Mouse (Mus musculus): ENCODE data around the gene Fbxl16. TPM values are rescaled to one million over a fixed set of nuclear protein-coding genes. Genes with fewer than 3 reads are reported as not detected.
A peak's percentile ranks its signal among the peaks of the same experiment; 100 is the strongest.

Gene Fbxl16
- total and polyA plus RNA-seq, 3 experiments: 0.01 to 0.05 TPM; not detected in 1

DNA sequence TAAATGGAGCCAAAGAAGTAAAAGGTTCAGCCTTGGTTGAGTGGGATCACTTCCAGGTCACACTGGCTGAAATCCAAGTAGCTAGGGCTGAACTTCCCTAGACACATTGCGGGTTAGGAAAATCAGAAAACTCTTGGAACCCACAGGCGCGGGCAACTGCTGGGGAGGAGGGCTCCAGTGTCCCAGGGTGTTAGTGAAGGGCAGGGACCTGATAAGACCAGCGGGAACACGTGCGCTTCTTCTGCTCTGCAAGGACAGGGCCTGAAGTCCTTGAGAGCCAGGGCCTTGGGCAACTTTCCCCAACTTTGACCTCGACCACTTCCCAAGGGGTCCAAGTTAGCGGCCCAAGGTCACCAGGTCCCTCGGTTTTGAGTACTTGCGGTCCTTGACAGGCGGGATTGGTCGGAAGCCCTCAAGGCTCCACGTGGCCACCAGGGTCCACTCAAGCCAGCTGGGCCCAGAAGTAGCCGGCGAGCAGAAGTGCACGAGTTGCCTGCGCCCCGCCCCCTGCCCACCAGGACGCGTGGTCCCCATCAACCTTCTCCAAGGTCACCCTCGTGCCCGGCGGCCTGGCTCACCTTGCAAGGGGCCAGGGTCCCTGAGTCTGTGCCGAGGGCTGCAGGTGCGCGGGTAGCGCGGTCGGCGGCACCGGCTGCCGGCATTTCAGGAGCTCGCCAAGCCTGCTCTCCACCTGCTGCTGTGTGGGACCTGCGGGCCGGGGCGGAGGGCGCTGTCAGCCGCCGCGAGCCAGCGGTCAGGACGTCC, 59.1 kb downstream of the Fbxl16 start:
- Histone ChIP-seq H3K9me3 (replicated peaks) (no peaks in the 10 kb centered on the region), H3K27me3 (ENCODE audit: insufficient read depth, low read length) (no peaks in the 10 kb centered on the region; the same call in 1 of the 2 replicates), H3K36me3 (replicated peaks) (peaks cover 37% of the 10 kb centered on the region), H3K4me1 (ENCODE audit: insufficient read depth, low read depth, low read length) (peaks cover 37% of the 10 kb centered on the region), H3K4me3 (ENCODE audit: low read depth, low read length) (peak overlapping the region; percentile 83)
- no peak for ATAC-seq (ENCODE audit: extremely low read depth, insufficient number of reproducible peaks, low FRiP score, poor library complexity, severe bottlenecking)
- no peak for DNase-seq (ENCODE audit: low spot score)
- TF ChIP-seq POLR2AphosphoS5 (IDR thresholded peaks at IDR 0.05; ENCODE audit: insufficient replicate concordance, low read depth, low read length) (no peak), GATA1 (IDR thresholded peaks at IDR 0.05; ENCODE audit: borderline replicate concordance, low read length) (no peak), CTCF (IDR thresholded peaks at IDR 0.05; ENCODE audit: low read depth, low read length) (no peak), GATA2 (IDR thresholded peaks at IDR 0.05; ENCODE audit: borderline replicate concordance, low read depth, low read length) (no peak)

DNA sequence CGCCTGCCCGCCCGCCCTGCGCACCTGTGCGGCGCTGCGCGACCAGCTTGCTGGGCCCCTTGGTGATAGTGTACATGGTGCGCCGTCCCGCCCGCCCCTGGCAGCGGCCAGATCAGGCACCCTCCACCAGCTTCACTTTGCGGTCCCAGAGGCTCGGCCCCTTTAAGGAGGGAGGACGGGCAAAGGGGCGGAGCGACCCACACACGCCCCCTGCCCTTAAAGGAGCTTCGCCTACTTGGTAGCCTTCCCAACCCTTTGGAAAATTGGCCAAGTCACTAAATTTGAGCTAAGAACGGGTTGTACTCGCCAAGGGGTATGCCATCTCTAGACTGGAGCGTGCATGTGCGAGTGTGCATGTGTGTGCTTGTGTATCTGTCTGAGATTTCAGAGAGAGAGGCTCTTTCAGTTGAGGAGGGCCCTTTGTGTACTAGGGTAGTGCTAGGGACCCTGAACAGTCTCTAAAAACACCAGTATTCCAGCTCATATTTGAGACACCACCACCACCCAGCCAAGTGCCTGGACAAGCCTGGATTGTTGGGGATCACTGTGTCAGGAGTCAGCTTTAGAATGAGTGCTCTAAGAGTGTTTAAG, 59.8 kb downstream of the Fbxl16 start, which contains the start of gene Mcrip2:
Gene Mcrip2 (minus strand): TSS at position 164 of the 591 bp plus-strand sequence.
- TF ChIP-seq POLR2AphosphoS5 (IDR thresholded peaks at IDR 0.05; ENCODE audit: insufficient replicate concordance, low read depth, low read length) (no peak), GATA1 (IDR thresholded peaks at IDR 0.05; ENCODE audit: borderline replicate concordance, low read length) (no peak), TAL1 (conservative IDR thresholded peaks at IDR 0.05; ENCODE audit: low read depth, low read length) (no peak), CTCF (IDR thresholded peaks at IDR 0.05; ENCODE audit: low read depth, low read length) (no peak), GATA2 (IDR thresholded peaks at IDR 0.05; ENCODE audit: borderline replicate concordance, low read depth, low read length) (no peak)
- Histone ChIP-seq H3K4me1 (ENCODE audit: insufficient read depth, low read depth, low read length) (peaks cover 40% of the 10 kb centered on the region), H3K9me3 (replicated peaks) (no peaks in the 10 kb centered on the region), H3K36me3 (replicated peaks) (peaks cover 32% of the 10 kb centered on the region), H3K4me3 (ENCODE audit: low read depth, low read length) (peak within 1 kb of the TSS; percentile 83), H3K27me3 (ENCODE audit: insufficient read depth, low read length) (no peaks in the 10 kb centered on the region; the same call in 1 of the 2 replicates)
- DNase-seq (ENCODE audit: low spot score) (peak; percentile 79), ATAC-seq (ENCODE audit: extremely low read depth, insufficient number of reproducible peaks, low FRiP score, poor library complexity, severe bottlenecking) (peak; percentile 60)

DNA sequence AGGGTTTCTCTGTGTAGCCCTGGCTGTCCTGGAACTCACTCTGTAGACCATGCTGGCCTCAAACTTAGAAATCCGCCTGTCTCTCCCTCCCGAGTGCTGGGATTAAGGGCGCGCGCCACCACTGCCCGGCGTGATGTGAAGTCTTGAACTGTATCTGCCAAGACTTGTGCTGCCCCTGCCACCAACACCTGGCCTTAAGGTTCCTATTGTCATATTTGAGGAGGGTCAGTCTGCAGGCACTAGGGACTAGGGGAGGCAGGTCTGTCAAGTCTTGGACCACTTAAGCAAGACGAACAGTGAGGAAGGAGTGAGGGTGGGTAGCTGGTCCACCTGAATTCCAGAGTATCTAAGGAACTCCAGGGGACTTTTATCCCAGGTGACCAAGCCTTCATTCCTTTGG, 60.6 kb downstream of the Fbxl16 start:
- no peaks in the 10 kb centered on the region for H3K9me3 ChIP-seq (replicated peaks)
- TF ChIP-seq GATA1 (IDR thresholded peaks at IDR 0.05; ENCODE audit: borderline replicate concordance, low read length): no peak
- TF ChIP-seq CTCF (IDR thresholded peaks at IDR 0.05; ENCODE audit: low read depth, low read length): no peak
- no peak for TF ChIP-seq POLR2AphosphoS5 (IDR thresholded peaks at IDR 0.05; ENCODE audit: insufficient replicate concordance, low read depth, low read length)
- TF ChIP-seq TAL1 (conservative IDR thresholded peaks at IDR 0.05; ENCODE audit: low read depth, low read length): no peak
- no peak for TF ChIP-seq GATA2 (IDR thresholded peaks at IDR 0.05; ENCODE audit: borderline replicate concordance, low read depth, low read length)
- ATAC-seq (ENCODE audit: extremely low read depth, insufficient number of reproducible peaks, low FRiP score, poor library complexity, severe bottlenecking) (no peak), DNase-seq (ENCODE audit: low spot score) (no peak)
- H3K4me3 ChIP-seq (ENCODE audit: low read depth, low read length): no peak overlapping the region
- no peaks in the 10 kb centered on the region; the same call in 1 of the 2 replicates for H3K27me3 ChIP-seq (ENCODE audit: insufficient read depth, low read length)
- peaks cover 48% of the 10 kb centered on the region for H3K4me1 ChIP-seq (ENCODE audit: insufficient read depth, low read depth, low read length)
- peaks cover 24% of the 10 kb centered on the region for H3K36me3 ChIP-seq (replicated peaks)

DNA sequence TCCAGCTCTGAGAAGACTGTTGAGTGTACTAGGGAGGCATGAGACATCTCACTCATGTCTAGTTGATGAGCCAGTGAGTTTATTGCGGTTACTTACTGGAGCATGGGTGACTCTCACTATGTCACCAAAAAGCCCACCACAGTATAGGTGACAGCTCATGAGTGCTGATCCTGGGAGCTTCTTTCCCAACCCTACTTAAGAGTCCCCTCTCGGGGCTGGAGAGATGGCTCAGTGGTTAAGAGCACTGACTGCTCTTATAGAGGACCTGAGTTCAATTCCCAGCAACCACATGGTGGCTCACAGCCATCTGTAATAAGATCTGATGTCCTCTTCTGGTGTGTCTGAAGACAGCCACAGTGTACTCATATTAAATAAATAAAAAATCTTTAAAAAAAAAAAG, 61.1 kb downstream of the Fbxl16 start:
- Histone ChIP-seq H3K4me1 (ENCODE audit: insufficient read depth, low read depth, low read length) (peaks cover 51% of the 10 kb centered on the region), H3K27me3 (ENCODE audit: insufficient read depth, low read length) (no peaks in the 10 kb centered on the region; the same call in 1 of the 2 replicates), H3K36me3 (replicated peaks) (peaks cover 20% of the 10 kb centered on the region), H3K9me3 (replicated peaks) (no peaks in the 10 kb centered on the region), H3K4me3 (ENCODE audit: low read depth, low read length) (no peak overlapping the region)
- DNase-seq (ENCODE audit: low spot score) (no peak), ATAC-seq (ENCODE audit: extremely low read depth, insufficient number of reproducible peaks, low FRiP score, poor library complexity, severe bottlenecking) (no peak)
- TF ChIP-seq GATA2 (IDR thresholded peaks at IDR 0.05; ENCODE audit: borderline replicate concordance, low read depth, low read length) (no peak), CTCF (IDR thresholded peaks at IDR 0.05; ENCODE audit: low read depth, low read length) (no peak), GATA1 (IDR thresholded peaks at IDR 0.05; ENCODE audit: borderline replicate concordance, low read length) (no peak), POLR2AphosphoS5 (IDR thresholded peaks at IDR 0.05; ENCODE audit: insufficient replicate concordance, low read depth, low read length) (no peak)

Other genes starting within 250 kb of the Fbxl16 start
Only the 20 nearest of the 28 such genes appear.
- gene Chtf18, start 81.7 kb upstream of the Fbxl16 start, total RNA-seq (2014; fragmentation: Nextera tagmentation): 7.3 and 17.7 TPM in 2 replicates
- gene Chtf18, start 81.7 kb upstream of the Fbxl16 start, total RNA-seq (2017): 24.4 and 26.2 TPM in 2 replicates
- gene Chtf18, start 81.7 kb upstream of the Fbxl16 start, polyA plus RNA-seq (2012): 80.9 and 89.1 TPM in 2 replicates
- gene Rpusd1, start 81.4 kb upstream of the Fbxl16 start, total RNA-seq (2014; fragmentation: Nextera tagmentation): 7.5 and 7.8 TPM in 2 replicates
- gene Rpusd1, start 81.4 kb upstream of the Fbxl16 start, total RNA-seq (2017): 3.6 and 4.2 TPM in 2 replicates
- gene Rpusd1, start 81.4 kb upstream of the Fbxl16 start, polyA plus RNA-seq (2012): 28.2 and 30.1 TPM in 2 replicates
- not detected in 2 replicates for gene Mslnl, start 73.0 kb upstream of the Fbxl16 start, total RNA-seq (2014; fragmentation: Nextera tagmentation)
- not detected in 2 replicates for gene Mslnl, start 73.0 kb upstream of the Fbxl16 start, total RNA-seq (2017)
- gene Mslnl, start 73.0 kb upstream of the Fbxl16 start, polyA plus RNA-seq (2012): not detected in 2 replicates
- gene Msln, start 54.7 kb upstream of the Fbxl16 start, total RNA-seq (2014; fragmentation: Nextera tagmentation): not detected in 2 replicates
- 0.55 TPM in 1 of 2 replicates, not detected in the other for gene Msln, start 54.7 kb upstream of the Fbxl16 start, total RNA-seq (2017)
- gene Msln, start 54.7 kb upstream of the Fbxl16 start, polyA plus RNA-seq (2012): not detected in 2 replicates
- 11.7 and 22.3 TPM in 2 replicates for gene Narfl, start 35.3 kb upstream of the Fbxl16 start, total RNA-seq (2014; fragmentation: Nextera tagmentation)
- 28.4 and 29.2 TPM in 2 replicates for gene Narfl, start 35.3 kb upstream of the Fbxl16 start, total RNA-seq (2017)
- gene Narfl, start 35.3 kb upstream of the Fbxl16 start, polyA plus RNA-seq (2012): 17.6 and 18.8 TPM in 2 replicates
- gene Haghl, start 23.4 kb upstream of the Fbxl16 start, total RNA-seq (2014; fragmentation: Nextera tagmentation): 7.0 and 11.7 TPM in 2 replicates
- gene Haghl, start 23.4 kb upstream of the Fbxl16 start, total RNA-seq (2017): 15.5 and 17.1 TPM in 2 replicates
- 15.4 and 17.1 TPM in 2 replicates for gene Haghl, start 23.4 kb upstream of the Fbxl16 start, polyA plus RNA-seq (2012)
- gene Ccdc78, start 22.5 kb upstream of the Fbxl16 start, total RNA-seq (2014; fragmentation: Nextera tagmentation): not detected in 2 replicates
- 0.06 and 0.22 TPM in 2 replicates for gene Ccdc78, start 22.5 kb upstream of the Fbxl16 start, total RNA-seq (2017)
- gene Ccdc78, start 22.5 kb upstream of the Fbxl16 start, polyA plus RNA-seq (2012): 0.05 TPM in 1 of 2 replicates, not detected in the other
- 24.1 and 24.8 TPM in 2 replicates for gene Fam173a, start 16.2 kb upstream of the Fbxl16 start, total RNA-seq (2014; fragmentation: Nextera tagmentation)
- 45.1 and 50.5 TPM in 2 replicates for gene Fam173a, start 16.2 kb upstream of the Fbxl16 start, total RNA-seq (2017)
- gene Fam173a, start 16.2 kb upstream of the Fbxl16 start, polyA plus RNA-seq (2012): 16.1 and 20.5 TPM in 2 replicates
- gene AC134908.4, start 13.4 kb upstream of the Fbxl16 start, total RNA-seq (2014; fragmentation: Nextera tagmentation): not detected in 2 replicates
- gene AC134908.4, start 13.4 kb upstream of the Fbxl16 start, total RNA-seq (2017): not detected in 2 replicates
- gene AC134908.4, start 13.4 kb upstream of the Fbxl16 start, polyA plus RNA-seq (2012): not detected in 2 replicates
- 15.3 and 19.7 TPM in 2 replicates for gene Metrn, start 11.9 kb upstream of the Fbxl16 start, total RNA-seq (2014; fragmentation: Nextera tagmentation)
- 22.3 and 36.9 TPM in 2 replicates for gene Metrn, start 11.9 kb upstream of the Fbxl16 start, total RNA-seq (2017)
- 129 and 172 TPM in 2 replicates for gene Metrn, start 11.9 kb upstream of the Fbxl16 start, polyA plus RNA-seq (2012)
- gene Wdr24, start 14.5 kb downstream of the Fbxl16 start, total RNA-seq (2014; fragmentation: Nextera tagmentation): 13.8 and 13.9 TPM in 2 replicates
- gene Wdr24, start 14.5 kb downstream of the Fbxl16 start, total RNA-seq (2017): 23.5 and 25.8 TPM in 2 replicates
- 4.8 and 8.6 TPM in 2 replicates for gene Wdr24, start 14.5 kb downstream of the Fbxl16 start, polyA plus RNA-seq (2012)
- gene Jmjd8, start 19.8 kb downstream of the Fbxl16 start, total RNA-seq (2014; fragmentation: Nextera tagmentation): 0.90 and 1.9 TPM in 2 replicates
- 1.9 and 2.0 TPM in 2 replicates for gene Jmjd8, start 19.8 kb downstream of the Fbxl16 start, total RNA-seq (2017)
- gene Jmjd8, start 19.8 kb downstream of the Fbxl16 start, polyA plus RNA-seq (2012): 0.08 and 0.11 TPM in 2 replicates
- gene Stub1, start 24.3 kb downstream of the Fbxl16 start, total RNA-seq (2014; fragmentation: Nextera tagmentation): 29.1 and 30.1 TPM in 2 replicates
- 90.8 and 97.3 TPM in 2 replicates for gene Stub1, start 24.3 kb downstream of the Fbxl16 start, total RNA-seq (2017)
- 70.9 and 81.7 TPM in 2 replicates for gene Stub1, start 24.3 kb downstream of the Fbxl16 start, polyA plus RNA-seq (2012)
- gene Rhbdl1, start 28.2 kb downstream of the Fbxl16 start, total RNA-seq (2014; fragmentation: Nextera tagmentation): 4.8 and 5.5 TPM in 2 replicates
- gene Rhbdl1, start 28.2 kb downstream of the Fbxl16 start, total RNA-seq (2017): 0.87 and 1.4 TPM in 2 replicates
- gene Rhbdl1, start 28.2 kb downstream of the Fbxl16 start, polyA plus RNA-seq (2012): 2.7 and 3.1 TPM in 2 replicates
- gene Gm20683, start 32.7 kb downstream of the Fbxl16 start, total RNA-seq (2014; fragmentation: Nextera tagmentation): 1.1 and 2.9 TPM in 2 replicates
- gene Gm20683, start 32.7 kb downstream of the Fbxl16 start, total RNA-seq (2017): 3.0 and 3.1 TPM in 2 replicates
- gene Gm20683, start 32.7 kb downstream of the Fbxl16 start, polyA plus RNA-seq (2012): 9.7 and 12.4 TPM in 2 replicates
- 31.2 and 41.2 TPM in 2 replicates for gene Rhot2, start 35.8 kb downstream of the Fbxl16 start, total RNA-seq (2014; fragmentation: Nextera tagmentation)
- 17.7 and 20.0 TPM in 2 replicates for gene Rhot2, start 35.8 kb downstream of the Fbxl16 start, total RNA-seq (2017)
- gene Rhot2, start 35.8 kb downstream of the Fbxl16 start, polyA plus RNA-seq (2012): 142 and 151 TPM in 2 replicates
- gene Wdr90, start 52.4 kb downstream of the Fbxl16 start, total RNA-seq (2014; fragmentation: Nextera tagmentation): 14.6 and 42.2 TPM in 2 replicates
- gene Wdr90, start 52.4 kb downstream of the Fbxl16 start, total RNA-seq (2017): 11.8 and 14.2 TPM in 2 replicates
- gene Wdr90, start 52.4 kb downstream of the Fbxl16 start, polyA plus RNA-seq (2012): 9.0 and 17.0 TPM in 2 replicates
- 8.2 and 8.7 TPM in 2 replicates for gene Mcrip2, start 59.7 kb downstream of the Fbxl16 start, total RNA-seq (2014; fragmentation: Nextera tagmentation)
- 4.4 and 9.4 TPM in 2 replicates for gene Mcrip2, start 59.7 kb downstream of the Fbxl16 start, total RNA-seq (2017)
- 77.6 and 103 TPM in 2 replicates for gene Mcrip2, start 59.7 kb downstream of the Fbxl16 start, polyA plus RNA-seq (2012)
- gene Mettl26, start 66.0 kb downstream of the Fbxl16 start, total RNA-seq (2014; fragmentation: Nextera tagmentation): 13.9 and 19.0 TPM in 2 replicates
- gene Mettl26, start 66.0 kb downstream of the Fbxl16 start, total RNA-seq (2017): 12.4 and 16.7 TPM in 2 replicates
- gene Mettl26, start 66.0 kb downstream of the Fbxl16 start, polyA plus RNA-seq (2012): 30.2 and 34.4 TPM in 2 replicates
- 1.1 and 1.4 TPM in 2 replicates for gene Wfikkn1, start 71.8 kb downstream of the Fbxl16 start, total RNA-seq (2014; fragmentation: Nextera tagmentation)
- 0.55 and 0.58 TPM in 2 replicates for gene Wfikkn1, start 71.8 kb downstream of the Fbxl16 start, total RNA-seq (2017)
- gene Wfikkn1, start 71.8 kb downstream of the Fbxl16 start, polyA plus RNA-seq (2012): 0.51 and 0.57 TPM in 2 replicates